Mouse (Mus musculus) kidney, adult 2 months (tissue): Measurements from ENCODE around the gene Ctnna3. TPM values are rescaled to one million over a fixed set of nuclear protein-coding genes. Genes with fewer than 3 reads are reported as not detected.

ENCODE experiments used
- DNase-seq: peaks from one replicate; pipeline ENCODE4 v3.0.0; 2021
- H3K27ac ChIP-seq: fragments of 200-500 bp; 2 replicates; pipeline ENCODE4 v1.5.1; 2012; ENCODE audit warnings: low read depth, low read length, control low read depth, inconsistent platforms; ENCODE audit not compliant: insufficient read depth
- H3K27me3 ChIP-seq: fragments of 200-500 bp; replicated peaks from 2 replicates; pipeline ENCODE4 v1.6.1; 2012; ENCODE audit warnings: mild to moderate bottlenecking, moderate library complexity, low read length, inconsistent platforms; ENCODE audit not compliant: control insufficient read depth, insufficient read depth
- H3K36me3 ChIP-seq: fragments of 200-500 bp; 2 replicates; pipeline ENCODE4 v1.6.1; 2012; ENCODE audit warnings: mild to moderate bottlenecking, moderate library complexity, low read length, inconsistent platforms; ENCODE audit not compliant: control insufficient read depth, insufficient read depth
- H3K4me1 ChIP-seq: fragments of 200-500 bp; 2 replicates; pipeline ENCODE4 v1.6.1; 2011; ENCODE audit warnings: low read length; ENCODE audit not compliant: control insufficient read depth, insufficient read depth
- H3K4me3 ChIP-seq: fragments of 200-500 bp; 2 replicates; pipeline ENCODE4 v1.5.1; 2011; ENCODE audit warnings: mild to moderate bottlenecking, low read depth, low read length, control low read depth; ENCODE audit not compliant: insufficient read depth
- CTCF ChIP-seq: fragments of 200-500 bp; conservative IDR thresholded peaks from 2 replicates; pipeline ENCODE4 v1.5.1; 2011; ENCODE audit warnings: low read depth, mild to moderate bottlenecking, control low read depth, low read length, moderate library complexity, mixed read lengths; ENCODE audit not compliant: insufficient read depth, insufficient read length
- POLR2A ChIP-seq: fragments of 200-500 bp; IDR thresholded peaks from one replicate; pipeline ENCODE4 v1.6.1; 2011; ENCODE audit warnings: low read depth, low read length, control low read depth
- WGBS: fragments of 180-500 bp; shearing (Covaris S2); methylation state at CpG from one replicate; pipeline ENCODE4 v1.1.7; 2018; 5-methylcytosine and 5-hydroxymethylcytosine counted together
- polyA plus RNA-seq: library from polyadenylated mRNA; depleted of rRNA; stranded (reverse); fragments of >200 nt; gene quantifications from 2 replicates; pipeline ENCODE4 v1.2.3, GENCODE M21; 2012

Ctnna3 gene
- polyA plus RNA-seq, 1 experiment, result 0.09 TPM

DNA sequence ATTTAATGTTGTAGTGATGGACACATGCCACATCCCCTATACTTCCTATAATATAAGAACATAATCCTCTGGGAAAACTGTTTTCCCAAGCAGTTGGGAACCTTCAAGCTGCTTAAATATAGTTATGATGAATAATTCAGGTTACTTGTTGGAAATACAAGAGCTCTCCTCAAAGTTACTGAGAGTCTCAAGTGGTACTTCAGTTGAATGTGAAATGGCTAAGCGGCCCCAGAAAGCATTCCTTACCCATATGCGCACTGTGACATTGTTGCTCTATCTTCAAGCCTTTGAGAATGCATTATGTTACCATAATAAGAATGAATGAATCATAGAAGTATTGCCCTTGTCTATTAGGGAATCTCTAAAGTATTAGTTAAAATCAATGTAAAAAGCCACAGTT lies 542.4 kb downstream of the Ctnna3 start:
- WGBS, result 93% methylated on average over 2 of the region's 2 CpGs
- Histone ChIP-seq H3K27ac (no peak overlapping the region), H3K4me1 (no peaks in the 10 kb centered on the region), H3K27me3 (no peaks in the 10 kb centered on the region), H3K36me3 (no peaks in the 10 kb centered on the region), H3K4me3 (no peak overlapping the region)
- TF ChIP-seq POLR2A (no peak), CTCF (no peak)
- no peak for DNase-seq

DNA sequence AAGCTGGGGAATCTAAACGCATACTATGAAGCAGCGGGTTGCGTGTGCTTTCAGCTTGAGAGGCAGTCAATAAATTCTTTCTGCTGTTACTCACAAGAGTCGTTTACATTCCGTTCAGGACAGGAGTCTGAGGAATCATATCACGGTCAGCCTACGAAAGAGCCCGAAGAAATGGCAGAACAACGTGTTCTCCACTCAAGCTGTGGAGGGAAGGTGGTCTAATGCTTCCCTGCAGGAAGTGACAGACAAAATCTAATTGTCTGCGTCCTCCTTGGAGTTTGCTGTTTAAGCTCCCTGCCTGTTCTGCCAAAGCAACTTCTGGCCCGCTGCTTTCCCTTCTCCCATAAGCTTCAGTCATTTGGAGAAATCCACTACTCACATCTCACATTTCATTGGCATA lies 548.2 kb downstream of the Ctnna3 start:
- Histone ChIP-seq H3K27ac (no peak overlapping the region), H3K4me1 (no peaks in the 10 kb centered on the region), H3K4me3 (no peak overlapping the region), H3K27me3 (0 out of 2 replicates have a peak, but pooled peaks cover 1% of the 10 kb centered on the region), H3K36me3 (no peaks in the 10 kb centered on the region)
- 27% methylated on average over 11 of the region's 11 CpGs for WGBS
- TF ChIP-seq POLR2A (no peak), CTCF (no peak)
- no peak for DNase-seq

DNA sequence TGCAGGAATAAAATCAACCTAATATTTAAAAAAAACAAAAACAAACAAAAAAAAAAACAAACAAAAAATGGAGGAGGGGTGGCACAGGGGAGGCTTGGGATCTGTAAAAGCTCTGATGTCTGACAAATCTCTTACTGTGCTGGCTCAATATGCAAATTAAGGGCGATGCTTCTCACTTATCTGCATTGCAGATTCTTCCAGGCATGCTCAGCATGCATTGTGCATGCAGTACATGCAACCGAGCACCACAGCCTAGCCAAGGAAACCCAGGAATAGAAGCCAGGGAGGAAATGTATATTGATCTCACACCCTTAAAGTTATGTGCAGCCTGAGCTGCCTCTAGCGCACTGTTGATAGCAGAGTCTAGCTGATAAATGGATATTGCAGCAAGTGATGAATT lies 548.6 kb downstream of the Ctnna3 start:
- no peak for DNase-seq
- Histone ChIP-seq H3K27ac (no peak overlapping the region), H3K27me3 (0 out of 2 replicates have a peak, but pooled peaks cover 1% of the 10 kb centered on the region), H3K4me1 (no peaks in the 10 kb centered on the region), H3K4me3 (no peak overlapping the region), H3K36me3 (no peaks in the 10 kb centered on the region)
- 38% methylated on average over 3 of the region's 3 CpGs for WGBS
- TF ChIP-seq POLR2A (no peak), CTCF (no peak)

DNA sequence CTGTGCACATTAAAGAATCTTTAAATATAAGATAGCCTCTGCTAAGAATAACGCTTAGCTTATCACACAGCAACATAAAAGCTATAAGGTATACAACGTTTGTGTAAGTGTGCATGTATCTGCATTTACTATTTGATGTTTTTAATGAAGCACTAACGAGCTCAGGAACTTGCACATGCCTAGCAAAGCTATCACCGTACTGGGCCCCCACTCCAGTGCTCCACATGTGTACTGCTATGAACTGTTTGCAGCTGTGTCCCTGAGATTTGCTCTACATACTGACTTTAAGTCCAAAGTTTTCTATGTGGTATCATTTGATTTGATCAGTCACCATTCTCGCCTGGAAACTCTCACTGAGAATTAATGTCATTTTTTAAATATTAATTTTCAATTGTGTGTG lies 549.1 kb downstream of the Ctnna3 start:
- H3K36me3 ChIP-seq, result no peaks in the 10 kb centered on the region
- no peak for DNase-seq
- no peak for TF ChIP-seq POLR2A
- TF ChIP-seq CTCF, result no peak

DNA sequence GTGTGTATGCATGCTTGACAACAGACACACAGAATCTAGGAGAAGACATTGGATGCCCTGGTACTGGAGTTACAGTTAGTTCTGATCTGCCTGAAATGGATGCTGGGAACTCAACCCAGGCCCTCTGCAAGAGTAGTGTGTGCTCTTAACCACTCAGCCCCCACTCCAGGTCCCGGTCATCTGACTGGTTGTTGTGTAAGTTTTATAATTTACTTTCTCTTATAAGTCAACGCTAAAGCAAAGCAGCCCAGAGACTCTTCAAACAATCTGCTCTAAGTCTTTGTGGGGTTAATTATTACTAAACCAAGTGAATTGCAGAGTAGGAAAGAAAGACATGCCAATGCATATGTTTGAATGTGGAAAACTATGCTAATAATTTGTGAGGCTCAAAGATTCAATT lies 549.5 kb downstream of the Ctnna3 start:
- Histone ChIP-seq H3K27ac (no peak overlapping the region), H3K4me3 (no peak overlapping the region), H3K36me3 (no peaks in the 10 kb centered on the region), H3K27me3 (0 out of 2 replicates have a peak, but pooled peaks cover 1% of the 10 kb centered on the region), H3K4me1 (no peaks in the 10 kb centered on the region)
- WGBS, result 39% methylated on average over 2 of the region's 2 CpGs
- no peak for DNase-seq
- TF ChIP-seq CTCF (no peak), POLR2A (no peak)

More for the DNA sequence above, 549.1 kb downstream of the Ctnna3 start:
- no peak overlapping the region for H3K27ac ChIP-seq
- no peak overlapping the region for H3K4me3 ChIP-seq
- H3K4me1 ChIP-seq, result no peaks in the 10 kb centered on the region
- 0 out of 2 replicates have a peak, but pooled peaks cover 1% of the 10 kb centered on the region for H3K27me3 ChIP-seq
- 80% methylated on average over 5 of the region's 5 CpGs for WGBS

DNA sequence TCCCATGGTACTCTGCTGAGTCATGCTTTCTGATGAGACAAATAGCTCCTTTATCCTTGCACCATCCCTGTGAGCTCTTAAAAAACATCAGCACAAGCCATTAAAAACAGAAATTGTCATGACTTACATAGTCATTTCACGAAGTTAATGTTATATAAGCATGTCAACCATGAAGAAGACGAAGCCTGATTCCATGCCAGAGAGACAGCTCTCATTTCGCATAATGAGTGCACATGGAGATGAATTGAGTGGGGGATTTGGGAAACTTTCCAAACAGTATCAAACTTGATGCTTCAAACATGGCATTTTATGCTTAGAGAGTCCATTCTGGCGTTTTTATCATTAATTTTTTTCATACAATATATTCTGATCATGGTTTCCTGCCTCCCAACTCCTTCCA lies 555.7 kb downstream of the Ctnna3 start:
- Histone ChIP-seq H3K36me3 (no peaks in the 10 kb centered on the region), H3K27ac (no peak overlapping the region), H3K27me3 (no peaks in the 10 kb centered on the region), H3K4me1 (no peaks in the 10 kb centered on the region), H3K4me3 (no peak overlapping the region)
- no peak for DNase-seq
- TF ChIP-seq CTCF (no peak), POLR2A (no peak)
- WGBS, result 57% methylated on average over 4 of the region's 4 CpGs

DNA sequence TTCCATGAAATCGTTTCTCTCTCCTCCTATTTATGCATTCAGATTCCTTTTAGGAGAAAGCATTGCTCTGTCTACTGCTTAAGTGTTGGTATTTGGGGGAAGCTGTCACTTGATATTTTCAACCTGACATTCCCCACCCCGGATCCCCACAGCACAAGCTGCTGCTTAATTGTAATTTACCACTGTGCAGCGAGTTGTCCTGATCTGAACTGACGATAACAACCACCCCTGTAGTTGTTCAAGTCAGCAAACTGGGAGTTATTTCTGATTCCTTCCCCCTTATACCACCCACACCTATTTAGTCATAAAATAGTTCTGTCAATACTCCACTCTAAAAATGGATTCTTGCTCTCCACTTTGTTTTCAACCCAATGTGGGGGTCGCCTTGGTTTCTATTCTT lies 564.4 kb downstream of the Ctnna3 start:
- H3K4me3 ChIP-seq, result no peak overlapping the region
- H3K27me3 ChIP-seq, result no peaks in the 10 kb centered on the region
- DNase-seq, result no peak
- WGBS, result 80% methylated on average over 5 of the region's 5 CpGs
- no peaks in the 10 kb centered on the region for H3K36me3 ChIP-seq
- H3K27ac ChIP-seq, result no peak overlapping the region
- TF ChIP-seq CTCF (no peak), POLR2A (no peak)
- H3K4me1 ChIP-seq, result no peaks in the 10 kb centered on the region
